Mouse (Mus musculus): ENCODE data around the gene Btbd35f17.
"Not testable (repeated sequence)": the region's sequence is repeated elsewhere in the genome, so short reads cannot be mapped to it uniquely, and the experiment has no call there.

Gene Btbd35f17

GRCm38 (mm10) chrX:4370336-4370735 lies at the start of gene Btbd35f17:
Btbd35f17 (plus strand) TSS chrX:4370636.
- DNase-seq (ENCODE audit: low spot score in 2 of 2), result not testable (repeated sequence)

All from spleen, postnatal 36 days (tissue).